Mouse (Mus musculus) lung, embryonic 14.5 days (tissue): ENCODE measurements at regions not wholly inside any gene's neighbourhood (a gene's known extent, or its start where the extent isn't known, plus 50 kb on each side); places are given as distances from the start of the nearest gene placed in this dataset.
A peak's percentile ranks its signal among the peaks of the same experiment; 100 is the strongest.

Experiments
- ATAC-seq: fragments of 200-750 bp; cut with Nextera tagmentation; 2 replicates; pipeline ENCODE4 v1.8.0; 2017; ENCODE audit warnings: mild to moderate bottlenecking, moderate TSS enrichment, moderate library complexity; ENCODE audit not compliant: insufficient read depth
- DNase-seq: peaks from one replicate; pipeline ENCODE4 v3.0.0-alpha.2; 2015
- H3K27ac ChIP-seq: fragments of 300-500 bp; sonication (generic); 2 replicates; pipeline ENCODE4 v1.5.1; 2014; ENCODE audit warnings: low read depth, mild to moderate bottlenecking, moderate library complexity
- H3K27me3 ChIP-seq: fragments of 300-500 bp; sonication (generic); 2 replicates; pipeline ENCODE4 v1.6.1; 2014; ENCODE audit warnings: low read length, control low read depth; ENCODE audit not compliant: insufficient read depth
- H3K36me3 ChIP-seq: fragments of 300-500 bp; sonication (generic); 2 replicates; pipeline ENCODE4 v1.6.1; 2014; ENCODE audit warnings: control low read depth; ENCODE audit not compliant: insufficient read depth
- H3K4me1 ChIP-seq: fragments of 300-500 bp; sonication (generic); 2 replicates; pipeline ENCODE4 v1.6.1; 2014; ENCODE audit warnings: antibody characterized with exemption, control low read depth; ENCODE audit not compliant: insufficient read depth
- H3K4me2 ChIP-seq: fragments of 300-500 bp; sonication (generic); 2 replicates; pipeline ENCODE4 v1.6.1; 2014; ENCODE audit warnings: mild to moderate bottlenecking
- H3K4me3 ChIP-seq: fragments of 300-500 bp; sonication (generic); 2 replicates; pipeline ENCODE4 v1.5.1; 2014; ENCODE audit warnings: low read depth, low read length
- H3K9ac ChIP-seq: fragments of 300-500 bp; sonication (generic); 2 replicates; pipeline ENCODE4 v1.6.1; 2014
- H3K9me3 ChIP-seq: fragments of 300-500 bp; sonication (generic); 2 replicates; pipeline ENCODE4 v1.6.1; 2016; ENCODE audit warnings: low read depth, low read length, control low read depth
- CTCF ChIP-seq: IDR thresholded peaks from 2 replicates; pipeline ENCODE4 v1.5.1; 2016; ENCODE audit warnings: antibody characterized with exemption, low read depth
- WGBS: fragments of 180-500 bp; shearing (Covaris S2); extraction: QIAGEN DNeasy Blood & Tissue Kit; methylation state at CpG from one replicate; pipeline ENCODE4 v1.1.7; 2014; 5-methylcytosine and 5-hydroxymethylcytosine counted together

DNA sequence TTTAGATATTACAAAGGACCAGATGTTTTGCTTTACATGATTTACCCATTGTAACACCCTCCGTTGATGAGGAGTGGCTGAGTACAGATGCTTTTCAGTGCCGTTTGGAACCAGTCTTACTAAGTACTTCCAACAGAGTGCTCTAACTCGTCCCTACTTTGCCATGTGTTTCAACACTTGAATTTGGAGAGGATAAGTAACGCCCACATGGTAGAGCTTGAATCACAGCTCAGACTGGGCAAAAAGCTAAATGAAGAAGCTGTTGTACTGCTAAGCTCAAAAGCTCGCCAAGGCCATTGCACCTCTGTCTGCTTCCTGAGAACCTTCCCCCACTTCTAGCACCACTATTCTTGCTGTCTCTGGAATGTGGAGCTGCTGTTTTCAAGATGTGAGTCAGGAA is 471.1 kb downstream of the Nfib start:
- Histone ChIP-seq H3K4me3 (no peak overlapping the region), H3K4me2 (no peak overlapping the region), H3K27me3 (no peaks in the 10 kb centered on the region), H3K9me3 (peaks cover 10% of the 10 kb centered on the region), H3K27ac (no peak overlapping the region), H3K36me3 (no peaks in the 10 kb centered on the region), H3K9ac (no peak overlapping the region), H3K4me1 (no peaks in the 10 kb centered on the region)
- 45% methylated on average over 5 of the region's 5 CpGs for WGBS
- DNase-seq, result peak; percentile 36
- ATAC-seq, result no peak
- no peak for TF ChIP-seq CTCF

DNA sequence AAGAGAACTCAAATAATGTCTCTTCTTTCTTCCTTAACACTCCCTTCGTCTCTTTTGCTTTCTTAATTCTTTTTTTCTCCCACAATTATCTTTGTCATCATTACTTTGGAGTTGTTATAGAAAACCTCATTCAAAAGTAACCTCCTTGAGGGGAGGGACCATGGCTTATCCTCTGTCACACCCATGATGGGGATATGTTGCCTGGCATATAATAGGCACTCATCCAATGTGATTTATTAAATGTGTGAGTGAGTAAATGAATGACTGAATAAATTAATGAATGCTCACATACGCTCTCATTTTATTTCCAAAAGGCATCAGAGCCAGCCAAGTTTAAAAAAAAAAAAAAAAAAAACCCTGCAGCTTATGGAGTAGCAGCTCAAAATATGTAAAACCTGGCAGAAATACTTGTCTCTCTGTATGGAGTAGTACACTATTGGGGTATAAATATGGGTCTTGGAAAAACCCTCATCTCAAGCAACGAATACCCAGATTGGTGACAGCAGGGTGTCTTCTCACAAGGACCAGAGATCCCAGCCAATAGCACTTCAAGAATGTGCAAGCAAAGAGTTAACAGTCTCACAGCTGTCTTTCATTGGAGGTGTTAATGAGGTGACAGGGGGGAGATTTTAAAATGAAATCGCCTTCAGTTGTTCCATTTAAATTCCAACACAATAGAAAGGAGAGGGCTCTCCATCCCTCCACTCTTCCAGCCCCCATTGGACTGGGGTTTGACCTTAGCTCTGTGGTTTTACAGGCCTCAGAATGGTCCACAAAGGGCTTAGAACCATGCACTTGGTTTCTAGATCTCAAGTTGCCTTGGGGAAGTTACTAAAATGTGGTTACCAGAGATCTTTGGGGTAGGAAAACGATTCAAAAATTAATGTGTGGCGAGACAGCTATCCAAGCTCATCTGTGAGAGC is 479.1 kb downstream of the Nfib start:
- H3K4me1 ChIP-seq, result no peaks in the 10 kb centered on the region
- no peak for ATAC-seq
- no peak overlapping the region for H3K4me2 ChIP-seq
- no peak for TF ChIP-seq CTCF
- no peak overlapping the region for H3K9ac ChIP-seq
- no peaks in the 10 kb centered on the region for H3K27me3 ChIP-seq
- no peaks in the 10 kb centered on the region for H3K9me3 ChIP-seq
- no peaks in the 10 kb centered on the region for H3K36me3 ChIP-seq
- 53% methylated on average over 6 of the region's 6 CpGs for WGBS
- no peak overlapping the region for H3K4me3 ChIP-seq
- peak; percentile 59 for DNase-seq
- no peak overlapping the region for H3K27ac ChIP-seq

DNA sequence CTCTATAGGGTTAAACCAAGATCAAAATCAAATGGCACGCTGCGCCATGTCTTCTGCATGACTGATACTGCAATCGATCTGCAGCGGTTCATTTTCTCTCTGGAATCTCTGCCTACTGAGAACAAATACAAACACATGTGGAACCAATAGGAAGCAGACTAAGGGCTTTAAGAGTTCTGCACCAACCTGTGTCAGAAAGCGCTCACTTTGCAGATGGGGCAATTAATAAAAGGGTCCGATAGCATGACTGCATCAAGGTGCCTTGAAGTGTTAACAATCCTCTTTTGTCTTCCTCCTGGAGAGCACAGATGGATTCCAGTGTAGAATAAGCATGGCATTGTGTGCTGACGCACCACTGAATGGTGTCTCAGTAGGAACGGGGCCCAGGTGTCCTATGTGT is 484.8 kb downstream of the Nfib start:
- Histone ChIP-seq H3K27me3 (no peaks in the 10 kb centered on the region), H3K4me2 (no peak overlapping the region), H3K9me3 (no peaks in the 10 kb centered on the region), H3K9ac (no peak overlapping the region), H3K4me3 (no peak overlapping the region), H3K4me1 (no peaks in the 10 kb centered on the region), H3K27ac (no peak overlapping the region), H3K36me3 (no peaks in the 10 kb centered on the region)
- DNase-seq, result no peak
- 67% methylated on average over 8 of the region's 8 CpGs for WGBS
- ATAC-seq, result no peak
- TF ChIP-seq CTCF, result no peak

DNA sequence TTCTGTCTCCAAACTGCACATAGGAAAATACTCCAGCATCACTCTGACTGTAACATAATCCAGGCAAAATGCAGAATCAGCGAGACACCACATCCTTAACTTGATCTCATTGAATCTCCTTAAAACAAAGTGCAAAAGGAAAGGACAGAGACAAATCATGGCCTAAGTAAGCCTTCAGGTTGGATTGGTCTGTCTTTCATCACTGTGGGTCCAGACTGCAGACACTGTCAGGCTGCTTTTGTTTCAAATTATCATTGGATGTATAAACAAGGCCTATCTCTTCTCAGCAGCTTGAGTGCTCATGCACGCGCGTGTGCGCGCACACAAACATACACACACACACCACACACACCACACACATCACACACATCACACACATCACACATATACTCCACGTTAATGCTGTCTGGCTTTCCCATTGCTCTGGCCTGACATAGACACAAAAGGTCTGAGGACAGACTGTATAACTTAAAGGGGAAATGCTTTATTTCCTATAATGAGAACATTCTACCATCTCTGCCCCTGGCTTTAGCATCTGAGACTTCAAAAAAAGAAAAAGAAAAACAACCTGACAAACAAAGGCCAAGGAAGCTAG is 485.3 kb downstream of the Nfib start:
- Histone ChIP-seq H3K9ac (no peak overlapping the region), H3K27ac (no peak overlapping the region), H3K4me3 (no peak overlapping the region), H3K4me2 (no peak overlapping the region), H3K27me3 (no peaks in the 10 kb centered on the region), H3K4me1 (no peaks in the 10 kb centered on the region), H3K36me3 (no peaks in the 10 kb centered on the region), H3K9me3 (no peaks in the 10 kb centered on the region)
- ATAC-seq, result no peak
- TF ChIP-seq CTCF, result no peak
- WGBS, result 65% methylated on average over 7 of the region's 7 CpGs
- DNase-seq, result peak; percentile 4

DNA sequence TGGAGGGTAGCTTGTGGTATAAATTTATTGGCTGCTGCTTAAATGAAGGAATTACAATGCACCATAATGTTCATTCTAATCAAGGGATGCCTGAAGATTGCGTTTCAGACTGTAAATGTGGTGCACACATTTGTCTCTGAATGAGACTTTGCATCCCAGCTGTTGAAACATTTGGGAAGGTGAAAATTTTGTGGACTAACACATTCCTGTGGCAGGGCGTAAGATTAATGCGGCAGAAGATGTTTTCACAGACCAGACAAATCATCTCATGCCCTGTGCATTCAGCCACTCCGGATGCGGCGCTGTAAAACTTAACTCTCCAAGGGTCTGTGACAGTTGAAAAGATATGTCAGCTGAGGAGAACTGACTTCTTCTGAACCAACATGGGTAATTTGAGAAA is 486.9 kb downstream of the Nfib start:
- Histone ChIP-seq H3K4me1 (no peaks in the 10 kb centered on the region), H3K4me2 (no peak overlapping the region), H3K9ac (no peak overlapping the region), H3K36me3 (no peaks in the 10 kb centered on the region), H3K4me3 (no peak overlapping the region), H3K27ac (no peak overlapping the region), H3K27me3 (no peaks in the 10 kb centered on the region), H3K9me3 (no peaks in the 10 kb centered on the region)
- no peak for ATAC-seq
- 68% methylated on average over 6 of the region's 6 CpGs for WGBS
- no peak for DNase-seq
- no peak for TF ChIP-seq CTCF

DNA sequence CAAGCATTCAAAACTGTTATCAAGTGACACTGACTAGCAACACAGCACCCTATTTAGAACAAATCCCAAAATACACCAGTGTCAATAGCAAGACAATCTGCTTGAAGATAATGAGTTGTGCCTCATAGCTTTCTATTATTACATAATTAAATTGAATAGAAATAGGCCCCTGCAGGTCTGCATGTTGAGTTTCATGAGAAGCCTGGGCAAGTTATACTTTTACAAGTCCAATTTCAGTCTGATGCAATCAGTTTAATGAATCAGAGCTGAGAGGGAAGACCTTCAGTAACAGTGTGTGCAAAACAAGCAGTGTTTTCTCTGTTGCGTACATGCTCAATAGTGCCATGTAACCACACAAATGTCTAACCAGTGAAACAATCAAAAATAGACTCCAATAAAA is 498.5 kb downstream of the Nfib start:
- no peak overlapping the region for H3K27ac ChIP-seq
- H3K36me3 ChIP-seq, result no peaks in the 10 kb centered on the region
- WGBS, result 98% methylated on average over 1 of the region's 1 CpGs
- no peaks in the 10 kb centered on the region for H3K27me3 ChIP-seq
- H3K4me3 ChIP-seq, result no peak overlapping the region
- H3K4me2 ChIP-seq, result no peak overlapping the region
- DNase-seq (no peak), ATAC-seq (no peak)
- no peak overlapping the region for H3K9ac ChIP-seq
- no peaks in the 10 kb centered on the region for H3K9me3 ChIP-seq
- TF ChIP-seq CTCF, result no peak
- H3K4me1 ChIP-seq, result no peaks in the 10 kb centered on the region

DNA sequence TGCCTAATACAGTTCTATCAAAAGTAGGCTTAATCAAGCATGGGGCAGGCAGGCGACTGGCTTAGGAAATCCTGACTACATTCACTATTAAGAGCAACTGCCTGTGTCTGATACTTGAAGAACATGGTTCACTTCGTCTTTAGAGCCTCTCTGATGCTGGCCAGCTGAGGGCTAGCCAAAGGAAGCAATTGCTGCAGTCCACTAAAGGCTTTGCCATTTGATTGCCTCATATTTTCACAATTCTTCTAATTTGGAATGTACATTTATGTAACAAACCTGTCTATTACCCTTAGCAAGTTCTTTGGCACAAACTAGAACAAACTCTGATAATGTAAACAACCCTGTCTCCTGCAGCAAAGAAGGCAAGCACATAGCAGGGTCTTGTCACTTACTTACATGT is 505.2 kb downstream of the Nfib start:
- Histone ChIP-seq H3K4me1 (no peaks in the 10 kb centered on the region), H3K4me3 (no peak overlapping the region), H3K9me3 (no peaks in the 10 kb centered on the region), H3K9ac (no peak overlapping the region), H3K36me3 (no peaks in the 10 kb centered on the region), H3K27me3 (no peaks in the 10 kb centered on the region), H3K27ac (no peak overlapping the region), H3K4me2 (no peak overlapping the region)
- no peak for TF ChIP-seq CTCF
- DNase-seq (peak; percentile 25), ATAC-seq (no peak)
- 61% methylated on average over 2 of the region's 2 CpGs for WGBS
